Mouse (Mus musculus) cerebellum, postnatal 10 days (tissue): ENCODE data around the gene Tcf25.

ENCODE experiments used
- DNase-seq, 2 experiments: peaks; one replicate each; pipeline ENCODE4 v3.0.0; 2021; ENCODE audit warnings: mixed read lengths in 2 of 2

Tcf25 gene

GRCm38 (mm10) chr8:123352118-123352517 lies 21.4 kb upstream of the Tcf25 start:
- DNase-seq, result no peak

GRCm38 (mm10) chr8:123352786-123353185 lies 20.8 kb upstream of the Tcf25 start:
- peak; percentile 58 to 69 for DNase-seq

- no peak for DNase-seq
Observed at GRCm38 (mm10) chr8:123353216-123353615, 20.3 kb upstream of the Tcf25 start.

- peak; percentile 88 to 92 for DNase-seq
Observed at GRCm38 (mm10) chr8:123361082-123361739, 12.3 kb upstream of the Tcf25 start.

- peak; percentile 98 to 99 for DNase-seq
Observed at GRCm38 (mm10) chr8:123374239-123374578, 656 bp downstream of the Tcf25 start.

- DNase-seq, result no peak
Observed at GRCm38 (mm10) chr8:123375701-123376100, 2.1 kb downstream of the Tcf25 start.

- DNase-seq, result no peak
Observed at GRCm38 (mm10) chr8:123376106-123376505, 2.6 kb downstream of the Tcf25 start.

GRCm38 (mm10) chr8:123381711-123382110 lies 8.2 kb downstream of the Tcf25 start:
- DNase-seq, result no peak

GRCm38 (mm10) chr8:123382516-123382915 lies 9.0 kb downstream of the Tcf25 start:
- DNase-seq, result no peak

- peak; percentile 56 to 73 for DNase-seq
Observed at GRCm38 (mm10) chr8:123384883-123385540, 11.5 kb downstream of the Tcf25 start.

- no peak for DNase-seq
Observed at GRCm38 (mm10) chr8:123387041-123387440, 13.5 kb downstream of the Tcf25 start.

- no peak for DNase-seq
Observed at GRCm38 (mm10) chr8:123387801-123388200, 14.2 kb downstream of the Tcf25 start.

- DNase-seq, result peak in 1 of 2 experiments; percentile 52
Observed at GRCm38 (mm10) chr8:123389026-123389425, 15.5 kb downstream of the Tcf25 start.

GRCm38 (mm10) chr8:123398308-123398707 lies 24.8 kb downstream of the Tcf25 start:
- DNase-seq, result no peak

GRCm38 (mm10) chr8:123401936-123402335 lies 28.4 kb downstream of the Tcf25 start:
- DNase-seq, result no peak

GRCm38 (mm10) chr8:123402730-123403326 lies 29.3 kb downstream of the Tcf25 start:
- DNase-seq, result no peak

- DNase-seq, result no peak
Observed at GRCm38 (mm10) chr8:123404521-123404920, 31.0 kb downstream of the Tcf25 start.

- DNase-seq, result peak; percentile 86 to 90
Observed at GRCm38 (mm10) chr8:123406786-123407185, 33.2 kb downstream of the Tcf25 start, which contains the start of gene Mc1r. Gene Mc1r (plus strand): TSS chr8:123407107.

GRCm38 (mm10) chr8:123407612-123408011 lies 34.1 kb downstream of the Tcf25 start:
- DNase-seq, result no peak

- peak in 1 of 2 experiments; percentile 52 for DNase-seq
Observed at GRCm38 (mm10) chr8:123408586-123409544, 35.3 kb downstream of the Tcf25 start.

- DNase-seq, result peak; percentile 86 to 87
Observed at GRCm38 (mm10) chr8:123410049-123410587, 36.6 kb downstream of the Tcf25 start.

- peak in 1 of 2 experiments; percentile 59 for DNase-seq
Observed at GRCm38 (mm10) chr8:123410788-123411187, 37.2 kb downstream of the Tcf25 start.
